Mouse (Mus musculus) heart, embryonic 12.5 days (tissue): Measurements from ENCODE around the gene Maml3. TPM values are rescaled to one million over a fixed set of nuclear protein-coding genes. Genes with fewer than 3 reads are reported as not detected.

Experiments used
- ATAC-seq: fragments of 200-750 bp; cut with Nextera tagmentation; 2 replicates; pipeline ENCODE4 v1.8.0; 2017; ENCODE audit warnings: moderate TSS enrichment, moderate library complexity; ENCODE audit not compliant: insufficient number of reproducible peaks, low FRiP score
- H3K27ac ChIP-seq: fragments of 300-500 bp; sonication (generic); 2 replicates; pipeline ENCODE4 v1.5.1; 2016; ENCODE audit warnings: mild to moderate bottlenecking, moderate library complexity; ENCODE audit not compliant: poor library complexity, severe bottlenecking
- H3K27me3 ChIP-seq: fragments of 300-500 bp; sonication (generic); replicated peaks from 2 replicates; pipeline ENCODE4 v1.6.1; 2016; ENCODE audit warnings: mild to moderate bottlenecking, moderate library complexity
- H3K36me3 ChIP-seq: fragments of 300-500 bp; sonication (generic); 2 replicates; pipeline ENCODE4 v1.6.1; 2016; ENCODE audit warnings: mild to moderate bottlenecking, moderate library complexity
- H3K4me1 ChIP-seq: fragments of 300-500 bp; sonication (generic); replicated peaks from 2 replicates; pipeline ENCODE4 v1.6.1; 2016; ENCODE audit warnings: mild to moderate bottlenecking
- H3K4me2 ChIP-seq: fragments of 300-500 bp; sonication (generic); 2 replicates; pipeline ENCODE4 v1.6.1; 2016; ENCODE audit warnings: mild to moderate bottlenecking, moderate library complexity
- H3K4me3 ChIP-seq: fragments of 300-500 bp; sonication (generic); 2 replicates; pipeline ENCODE4 v1.5.1; 2016; ENCODE audit warnings: mild to moderate bottlenecking
- H3K9ac ChIP-seq: fragments of 300-500 bp; sonication (generic); 2 replicates; pipeline ENCODE4 v1.6.1; 2016; ENCODE audit warnings: mild to moderate bottlenecking, moderate library complexity
- H3K9me3 ChIP-seq: fragments of 300-500 bp; sonication (generic); replicated peaks from 2 replicates; pipeline ENCODE4 v1.6.1; 2016; ENCODE audit warnings: mild to moderate bottlenecking, moderate library complexity
- WGBS: fragments of 180-500 bp; shearing (Covaris S2); methylation state at CpG from one replicate; pipeline ENCODE4 v1.1.7; 2016; 5-methylcytosine and 5-hydroxymethylcytosine counted together
- polyA plus RNA-seq: library from polyadenylated mRNA; unstranded; fragments of >200 nt; fragmentation: Nextera tagmentation; extraction: Ambion mirVana; gene quantifications from 2 replicates; pipeline ENCODE4 v1.2.1, GENCODE M21; 2016

Maml3 gene
- polyA plus RNA-seq, 1 experiment from 2014 or later: 2.6 TPM

- 28% methylated on average over 8 of the region's 8 CpGs for WGBS
- Histone ChIP-seq H3K4me2 (peak overlapping the region; percentile 8; the same call in 1 of the 2 replicates), H3K9ac (no peak overlapping the region), H3K4me1 (peaks cover 44% of the 10 kb centered on the region), H3K9me3 (no peaks in the 10 kb centered on the region), H3K27me3 (no peaks in the 10 kb centered on the region), H3K36me3 (no peaks in the 10 kb centered on the region), H3K27ac (0 out of 2 replicates have a peak overlapping the region, but pooled peaks have one; percentile 3), H3K4me3 (no peak overlapping the region)
- ATAC-seq: no peak
These were observed 14.5 kb downstream of the Maml3 start for GRCm38 (mm10) chr3:52090230-52090873.

DNA sequence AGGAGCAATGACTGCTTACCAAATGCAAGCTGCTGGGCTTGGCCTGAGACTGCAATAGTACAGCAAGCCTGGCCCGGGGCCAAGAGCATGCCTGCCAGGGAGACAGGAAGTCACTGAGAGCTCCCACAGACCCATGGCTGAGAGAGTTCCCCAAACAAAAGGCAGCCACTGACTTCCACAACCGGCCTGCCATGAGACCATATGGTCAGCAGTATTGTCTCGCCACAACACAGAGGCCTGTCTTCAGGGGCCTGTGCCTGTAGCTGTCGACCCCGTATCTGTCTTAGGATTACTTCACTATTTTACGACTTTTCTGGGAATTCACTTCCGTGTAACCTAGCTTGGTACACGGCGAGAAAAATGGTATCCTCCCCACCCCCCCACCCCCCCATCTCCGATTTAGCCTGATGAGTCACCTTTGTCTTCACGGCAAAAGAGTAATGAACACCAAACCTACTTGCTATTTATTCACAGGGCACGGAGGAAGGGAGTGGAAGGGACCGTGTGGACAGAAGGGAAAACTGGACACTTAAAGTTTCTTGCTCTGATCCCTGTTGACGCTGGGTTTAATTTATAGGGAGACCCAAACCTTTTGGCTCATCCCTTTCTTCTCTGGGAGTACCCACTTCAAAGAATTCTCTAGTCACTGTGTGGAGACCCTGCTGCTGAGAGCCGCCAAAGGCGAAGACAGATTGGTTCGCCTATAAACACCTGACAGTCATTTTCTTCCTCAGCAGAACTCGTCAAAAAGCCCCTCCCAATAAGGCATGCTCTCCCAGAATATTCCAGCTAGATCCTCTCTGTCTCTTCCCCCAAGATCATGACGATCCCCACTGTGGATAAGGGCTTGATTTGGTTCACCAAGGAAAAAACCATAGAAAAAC, 16.2 kb downstream of the Maml3 start:
- no peaks in the 10 kb centered on the region for H3K9me3 ChIP-seq
- H3K4me1 ChIP-seq: peaks cover 46% of the 10 kb centered on the region
- ATAC-seq: peak; percentile 89
- H3K36me3 ChIP-seq: no peaks in the 10 kb centered on the region
- peak overlapping the region; percentile 34 for H3K9ac ChIP-seq
- H3K27ac ChIP-seq: peak overlapping the region; percentile 86
- H3K27me3 ChIP-seq: no peaks in the 10 kb centered on the region
- H3K4me2 ChIP-seq: peak overlapping the region; percentile 60
- 17% methylated on average over 19 of the region's 19 CpGs for WGBS
- H3K4me3 ChIP-seq: peak overlapping the region; percentile 11

- peak overlapping the region; percentile 16; the same call in 1 of the 2 replicates for H3K9ac ChIP-seq
- H3K27me3 ChIP-seq: no peaks in the 10 kb centered on the region
- no peaks in the 10 kb centered on the region for H3K36me3 ChIP-seq
- H3K9me3 ChIP-seq: no peaks in the 10 kb centered on the region
- H3K4me3 ChIP-seq: no peak overlapping the region
- peak overlapping the region; percentile 86 for H3K27ac ChIP-seq
- 66% methylated on average over 7 of the region's 7 CpGs for WGBS
- ATAC-seq: no peak
- peaks cover 52% of the 10 kb centered on the region for H3K4me1 ChIP-seq
- H3K4me2 ChIP-seq: no peak overlapping the region
These were observed 17.1 kb downstream of the Maml3 start for GRCm38 (mm10) chr3:52087636-52088280.

DNA sequence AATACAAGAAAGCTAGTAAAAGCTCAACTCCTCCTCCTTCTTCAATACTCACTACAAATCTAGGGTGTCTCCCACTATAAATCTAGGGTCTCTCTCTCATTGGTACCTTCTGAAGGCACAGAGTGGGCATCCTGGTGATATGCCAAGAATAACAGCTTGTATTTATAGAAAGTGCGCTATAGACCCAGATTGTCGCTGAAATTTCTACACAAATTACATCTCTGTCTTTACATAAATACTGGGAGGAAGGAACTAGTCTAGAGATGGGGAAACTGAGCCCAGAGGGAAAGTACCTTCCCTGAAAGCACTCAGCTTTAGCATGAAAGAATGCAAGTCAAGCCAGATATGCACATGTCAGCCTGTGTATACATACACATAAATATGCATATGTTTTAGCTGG, 26.1 kb downstream of the Maml3 start:
- Histone ChIP-seq H3K9me3 (no peaks in the 10 kb centered on the region), H3K4me2 (no peak overlapping the region), H3K27ac (no peak overlapping the region), H3K27me3 (no peaks in the 10 kb centered on the region), H3K4me3 (no peak overlapping the region), H3K4me1 (peaks cover 24% of the 10 kb centered on the region), H3K36me3 (no peaks in the 10 kb centered on the region), H3K9ac (no peak overlapping the region)
- no peak for ATAC-seq
- WGBS: 86% methylated on average over 2 of the region's 2 CpGs

DNA sequence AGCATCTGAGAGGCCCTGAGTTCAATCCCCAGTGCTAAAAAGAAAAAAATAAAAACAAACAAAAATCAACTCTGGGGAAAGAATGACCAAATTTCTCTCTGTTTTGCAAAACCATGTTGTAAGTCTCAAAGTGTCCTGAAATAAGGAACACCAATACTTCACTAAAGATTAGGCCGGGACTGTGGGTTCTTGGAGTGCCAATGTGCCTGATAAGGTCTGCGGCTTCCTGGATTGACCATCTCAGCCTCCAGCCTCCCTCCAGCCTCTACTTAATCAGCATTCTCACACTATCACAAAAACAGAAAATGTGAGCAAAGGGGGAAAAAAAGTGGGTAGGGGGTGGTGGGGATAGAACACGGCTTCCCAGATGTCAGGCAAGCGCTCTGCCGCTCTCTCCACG, 30.9 kb downstream of the Maml3 start:
- Histone ChIP-seq H3K9me3 (no peaks in the 10 kb centered on the region), H3K4me2 (no peak overlapping the region), H3K4me1 (peaks cover 38% of the 10 kb centered on the region), H3K27ac (no peak overlapping the region), H3K4me3 (no peak overlapping the region), H3K9ac (no peak overlapping the region), H3K36me3 (no peaks in the 10 kb centered on the region), H3K27me3 (no peaks in the 10 kb centered on the region)
- WGBS: 39% methylated on average over 6 of the region's 6 CpGs
- no peak; the same call in 1 of the 2 replicates for ATAC-seq

GRCm38 (mm10) chr3:52071996-52072395, 32.9 kb downstream of the Maml3 start:
- ATAC-seq: no peak
- WGBS: 50% methylated on average over 5 of the region's 5 CpGs
- H3K27ac ChIP-seq: no peak overlapping the region
- no peaks in the 10 kb centered on the region for H3K9me3 ChIP-seq
- H3K36me3 ChIP-seq: no peaks in the 10 kb centered on the region
- no peak overlapping the region for H3K4me2 ChIP-seq
- no peak overlapping the region for H3K4me3 ChIP-seq
- H3K27me3 ChIP-seq: no peaks in the 10 kb centered on the region
- H3K9ac ChIP-seq: no peak overlapping the region
- H3K4me1 ChIP-seq: peaks cover 42% of the 10 kb centered on the region

- Histone ChIP-seq H3K27me3 (no peaks in the 10 kb centered on the region), H3K4me1 (peaks cover 47% of the 10 kb centered on the region), H3K4me3 (peak overlapping the region; percentile 56), H3K36me3 (no peaks in the 10 kb centered on the region), H3K4me2 (peak overlapping the region; percentile 87), H3K9me3 (no peaks in the 10 kb centered on the region), H3K27ac (peak overlapping the region; percentile 43; the same call in 1 of the 2 replicates), H3K9ac (peak overlapping the region; percentile 74)
- ATAC-seq: no peak
- WGBS: 14% methylated on average over 4 of the region's 4 CpGs
These were observed 34.8 kb downstream of the Maml3 start for GRCm38 (mm10) chr3:52070163-52070478.

- no peaks in the 10 kb centered on the region for H3K36me3 ChIP-seq
- no peaks in the 10 kb centered on the region for H3K27me3 ChIP-seq
- H3K4me2 ChIP-seq: peak overlapping the region; percentile 87
- WGBS: 10% methylated on average over 25 of the region's 25 CpGs
- H3K9me3 ChIP-seq: no peaks in the 10 kb centered on the region
- no peak for ATAC-seq
- peak overlapping the region; percentile 56 for H3K4me3 ChIP-seq
- peak overlapping the region; percentile 74 for H3K9ac ChIP-seq
- H3K4me1 ChIP-seq: peaks cover 42% of the 10 kb centered on the region
- peak overlapping the region; percentile 43; the same call in 1 of the 2 replicates for H3K27ac ChIP-seq
These were observed 35.3 kb downstream of the Maml3 start for GRCm38 (mm10) chr3:52069304-52070162.

DNA sequence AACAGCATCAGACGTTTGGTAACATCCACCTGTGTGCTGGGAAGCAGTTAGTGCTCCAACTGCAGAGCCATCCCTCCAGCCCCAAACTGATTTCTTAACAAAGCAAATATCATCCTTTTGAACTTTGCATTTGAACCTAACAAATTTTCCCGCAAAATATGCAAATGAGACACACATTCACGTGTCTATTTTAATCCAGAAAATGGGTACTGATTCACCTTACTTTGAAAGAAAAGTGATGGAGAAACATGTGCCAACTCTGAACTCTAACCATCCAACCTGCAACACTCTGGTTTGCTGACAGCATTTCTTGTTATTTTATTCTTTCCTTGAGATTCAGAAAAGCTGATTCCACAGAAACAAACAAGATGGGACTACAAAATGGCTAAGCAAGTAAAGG, 36.0 kb downstream of the Maml3 start:
- no peak for ATAC-seq
- Histone ChIP-seq H3K4me1 (peaks cover 37% of the 10 kb centered on the region), H3K36me3 (no peaks in the 10 kb centered on the region), H3K4me2 (peak overlapping the region; percentile 87; the same call in 1 of the 2 replicates), H3K27ac (no peak overlapping the region), H3K9me3 (no peaks in the 10 kb centered on the region), H3K4me3 (no peak overlapping the region), H3K9ac (no peak overlapping the region), H3K27me3 (no peaks in the 10 kb centered on the region)
- whole genome bisulfite sequencing: 69% methylated on average over 3 of the region's 3 CpGs

- Histone ChIP-seq H3K9me3 (no peaks in the 10 kb centered on the region), H3K4me2 (no peak overlapping the region), H3K27me3 (no peaks in the 10 kb centered on the region), H3K4me1 (peaks cover 27% of the 10 kb centered on the region), H3K4me3 (no peak overlapping the region), H3K27ac (no peak overlapping the region), H3K36me3 (no peaks in the 10 kb centered on the region), H3K9ac (no peak overlapping the region)
- 85% methylated on average over 6 of the region's 6 CpGs for WGBS
- ATAC-seq: no peak
These were observed 37.7 kb downstream of the Maml3 start for GRCm38 (mm10) chr3:52067181-52067580.
